Mouse (Mus musculus): ENCODE data around the gene Psen1. TPM values are rescaled to one million over a fixed set of nuclear protein-coding genes. Genes with fewer than 3 reads are reported as not detected.

Psen1 gene
- polyA plus RNA-seq, 1 experiment from 2014 or later, result 64.7 TPM

DNA sequence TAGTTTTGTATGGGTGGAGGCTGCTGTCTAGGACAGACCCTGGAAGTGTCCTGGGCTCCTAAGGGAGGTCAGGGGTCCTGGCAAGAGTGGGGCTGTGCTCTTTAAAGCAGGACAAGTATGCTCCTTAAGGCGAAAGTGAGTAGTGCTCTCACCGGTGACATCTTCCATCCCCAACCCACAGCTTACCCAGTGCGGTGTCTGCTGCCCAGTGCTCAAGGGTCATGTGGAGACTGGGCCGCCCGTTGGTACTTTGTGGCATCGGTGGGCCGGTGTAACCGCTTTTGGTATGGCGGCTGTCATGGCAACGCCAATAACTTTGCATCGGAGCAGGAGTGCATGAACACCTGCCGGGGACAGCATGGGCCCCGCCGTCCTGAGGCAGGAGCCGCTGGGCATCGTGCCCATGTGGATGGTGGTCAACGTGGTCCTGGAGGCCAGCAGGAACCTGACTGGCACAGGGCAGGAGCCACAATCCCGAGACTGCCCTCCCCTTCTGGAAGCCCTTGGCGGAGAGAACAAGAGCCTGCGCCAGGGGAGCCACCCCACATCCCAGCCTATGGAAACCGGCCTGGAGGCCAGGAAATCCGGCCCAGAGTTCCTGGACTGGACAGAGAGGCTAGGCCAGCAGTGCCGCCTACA is 93.8 kb downstream of the Psen1 start:
- H3K27ac ChIP-seq (replicated peaks), result no peak overlapping the region
- H3K27me3 ChIP-seq (ENCODE audit: control insufficient read depth, insufficient read depth, low read length), result no peaks in the 10 kb centered on the region
- no peaks in the 10 kb centered on the region for H3K4me1 ChIP-seq (replicated peaks; ENCODE audit: control insufficient read depth, insufficient read depth)
- H3K4me2 ChIP-seq (replicated peaks; ENCODE audit: low read depth), result no peak overlapping the region
- H3K9ac ChIP-seq (ENCODE audit: low read length), result no peak overlapping the region
- H3K9me3 ChIP-seq (ENCODE audit: control insufficient read depth, low read length), result no peaks in the 10 kb centered on the region
- ATAC-seq (ENCODE audit: low FRiP score, low TSS enrichment) (0 out of 2 replicates have a peak, but pooled peaks have one; percentile 10), DNase-seq (ENCODE audit: low spot score) (no peak)
- H3K4me3 ChIP-seq (ENCODE audit: low read depth, low read length), result no peak overlapping the region
- H3K36me3 ChIP-seq (ENCODE audit: control insufficient read depth, insufficient read depth, low read length), result no peaks in the 10 kb centered on the region
- TF ChIP-seq EP300 (optimal IDR thresholded peaks at IDR 0.05) (no peak), CTCF (IDR thresholded peaks at IDR 0.05; ENCODE audit: low read depth) (no peak)
- 76% methylated on average over 23 of the region's 23 CpGs for WGBS

DNA sequence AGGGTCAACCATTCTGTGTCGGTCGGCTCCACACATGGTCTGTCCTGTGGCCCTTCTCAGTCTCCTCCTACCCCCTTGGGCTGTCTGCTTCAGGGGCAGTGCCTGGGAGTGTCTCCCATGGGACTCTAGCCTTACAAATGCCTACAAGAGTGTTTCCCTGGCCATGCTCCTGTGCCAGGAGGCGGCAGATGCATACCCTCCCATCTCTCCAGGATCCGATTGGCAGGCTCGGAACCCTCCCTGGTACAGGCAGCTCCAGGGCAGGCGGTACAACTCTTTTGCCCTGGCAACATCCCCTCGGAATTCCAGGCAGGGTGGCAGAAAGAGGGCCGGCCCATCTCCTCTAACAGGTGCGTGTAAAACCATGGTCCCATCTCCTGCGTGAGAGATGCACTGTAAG is 94.7 kb downstream of the Psen1 start:
- Histone ChIP-seq H3K4me2 (replicated peaks; ENCODE audit: low read depth) (no peak overlapping the region), H3K4me1 (replicated peaks; ENCODE audit: control insufficient read depth, insufficient read depth) (no peaks in the 10 kb centered on the region), H3K27me3 (ENCODE audit: control insufficient read depth, insufficient read depth, low read length) (no peaks in the 10 kb centered on the region), H3K9me3 (ENCODE audit: control insufficient read depth, low read length) (no peaks in the 10 kb centered on the region), H3K27ac (replicated peaks) (no peak overlapping the region), H3K4me3 (ENCODE audit: low read depth, low read length) (no peak overlapping the region), H3K9ac (ENCODE audit: low read length) (no peak overlapping the region), H3K36me3 (ENCODE audit: control insufficient read depth, insufficient read depth, low read length) (no peaks in the 10 kb centered on the region)
- TF ChIP-seq EP300 (optimal IDR thresholded peaks at IDR 0.05), result no peak
- TF ChIP-seq CTCF (IDR thresholded peaks at IDR 0.05; ENCODE audit: low read depth), result no peak
- no peak for DNase-seq (ENCODE audit: low spot score)
- 83% methylated on average over 10 of the region's 10 CpGs for WGBS
- ATAC-seq (ENCODE audit: low FRiP score, low TSS enrichment), result no peak

Other genes starting within 250 kb of the Psen1 start
- gene Dpf3, start 200.4 kb upstream of the Psen1 start, polyA plus RNA-seq (2015; fragmentation: Nextera tagmentation; extraction: Ambion mirVana), result 2.6 and 3.0 TPM in 2 replicates
- 19.7 and 21.6 TPM in 2 replicates for gene Dcaf4, start 167.7 kb upstream of the Psen1 start, polyA plus RNA-seq (2015; fragmentation: Nextera tagmentation; extraction: Ambion mirVana)
- gene Zfyve1, start 90.9 kb upstream of the Psen1 start, polyA plus RNA-seq (2015; fragmentation: Nextera tagmentation; extraction: Ambion mirVana), result 7.6 and 8.2 TPM in 2 replicates
- gene Rbm25, start 56.9 kb upstream of the Psen1 start, polyA plus RNA-seq (2015; fragmentation: Nextera tagmentation; extraction: Ambion mirVana), result 105 and 115 TPM in 2 replicates
- 2.1 and 2.5 TPM in 2 replicates for gene Papln, start 75.5 kb downstream of the Psen1 start, polyA plus RNA-seq (2015; fragmentation: Nextera tagmentation; extraction: Ambion mirVana)
- 19.9 and 22.6 TPM in 2 replicates for gene Numb, start 233.8 kb downstream of the Psen1 start, polyA plus RNA-seq (2015; fragmentation: Nextera tagmentation; extraction: Ambion mirVana)

Data from stomach, postnatal 0 days (tissue).